Mouse (Mus musculus): ENCODE data around the gene Slc9a5. TPM values are rescaled to one million over a fixed set of nuclear protein-coding genes. Genes with fewer than 3 reads are reported as not detected.

The Slc9a5 gene
- total RNA-seq, 1 experiment from 2014 or later: 0.35 TPM

- ATAC-seq (replicated peaks in 1 of 2; ENCODE audit: insufficient read depth in 1 of 2, low FRiP score in 2 of 2, low TSS enrichment in 1 of 2, low read depth in 1 of 2, poor library complexity in 2 of 2, severe bottlenecking in 2 of 2): peak; percentile 39; a peak in 3 of 4 replicates
Observed at GRCm38 (mm10) chr8:105374513-105374966, 25.9 kb downstream of the Slc9a5 start.

GRCm38 (mm10) chr8:105378673-105379072 is 30.0 kb downstream of the Slc9a5 start:
- 0 out of 4 replicates have a peak, but pooled peaks of 1 of the 2 experiments have one; percentile 13 for ATAC-seq (replicated peaks in 1 of 2; ENCODE audit: insufficient read depth in 1 of 2, low FRiP score in 2 of 2, low TSS enrichment in 1 of 2, low read depth in 1 of 2, poor library complexity in 2 of 2, severe bottlenecking in 2 of 2)

GRCm38 (mm10) chr8:105380308-105380707 is 31.7 kb downstream of the Slc9a5 start:
- ATAC-seq (replicated peaks in 1 of 2; ENCODE audit: insufficient read depth in 1 of 2, low FRiP score in 2 of 2, low TSS enrichment in 1 of 2, low read depth in 1 of 2, poor library complexity in 2 of 2, severe bottlenecking in 2 of 2): 0 out of 4 replicates have a peak, but pooled peaks of 1 of the 2 experiments have one; percentile 12

GRCm38 (mm10) chr8:105384070-105384469 is 35.4 kb downstream of the Slc9a5 start:
- no peak for ATAC-seq (replicated peaks in 1 of 2; ENCODE audit: insufficient read depth in 1 of 2, low FRiP score in 2 of 2, low TSS enrichment in 1 of 2, low read depth in 1 of 2, poor library complexity in 2 of 2, severe bottlenecking in 2 of 2)

- ATAC-seq (replicated peaks in 1 of 2; ENCODE audit: insufficient read depth in 1 of 2, low FRiP score in 2 of 2, low TSS enrichment in 1 of 2, low read depth in 1 of 2, poor library complexity in 2 of 2, severe bottlenecking in 2 of 2): no peak
Observed at GRCm38 (mm10) chr8:105387151-105387550, 38.5 kb downstream of the Slc9a5 start.

GRCm38 (mm10) chr8:105389096-105389495 is 40.5 kb downstream of the Slc9a5 start:
- ATAC-seq (replicated peaks in 1 of 2; ENCODE audit: insufficient read depth in 1 of 2, low FRiP score in 2 of 2, low TSS enrichment in 1 of 2, low read depth in 1 of 2, poor library complexity in 2 of 2, severe bottlenecking in 2 of 2): no peak

- no peak for ATAC-seq (replicated peaks in 1 of 2; ENCODE audit: insufficient read depth in 1 of 2, low FRiP score in 2 of 2, low TSS enrichment in 1 of 2, low read depth in 1 of 2, poor library complexity in 2 of 2, severe bottlenecking in 2 of 2)
Observed at GRCm38 (mm10) chr8:105393089-105393787, 44.6 kb downstream of the Slc9a5 start.

GRCm38 (mm10) chr8:105393915-105394314 is 45.3 kb downstream of the Slc9a5 start:
- no peak for ATAC-seq (replicated peaks in 1 of 2; ENCODE audit: insufficient read depth in 1 of 2, low FRiP score in 2 of 2, low TSS enrichment in 1 of 2, low read depth in 1 of 2, poor library complexity in 2 of 2, severe bottlenecking in 2 of 2)

GRCm38 (mm10) chr8:105397747-105398146 is 49.1 kb downstream of the Slc9a5 start:
- peak; percentile 48 to 69; a peak in 2 of 4 replicates for ATAC-seq (replicated peaks in 1 of 2; ENCODE audit: insufficient read depth in 1 of 2, low FRiP score in 2 of 2, low TSS enrichment in 1 of 2, low read depth in 1 of 2, poor library complexity in 2 of 2, severe bottlenecking in 2 of 2)

- no peak for ATAC-seq (replicated peaks in 1 of 2; ENCODE audit: insufficient read depth in 1 of 2, low FRiP score in 2 of 2, low TSS enrichment in 1 of 2, low read depth in 1 of 2, poor library complexity in 2 of 2, severe bottlenecking in 2 of 2)
Observed at GRCm38 (mm10) chr8:105400016-105400415, 51.4 kb downstream of the Slc9a5 start.

GRCm38 (mm10) chr8:105403467-105403866 is 54.8 kb downstream of the Slc9a5 start:
- ATAC-seq (replicated peaks in 1 of 2; ENCODE audit: insufficient read depth in 1 of 2, low FRiP score in 2 of 2, low TSS enrichment in 1 of 2, low read depth in 1 of 2, poor library complexity in 2 of 2, severe bottlenecking in 2 of 2): no peak

- ATAC-seq (replicated peaks in 1 of 2; ENCODE audit: insufficient read depth in 1 of 2, low FRiP score in 2 of 2, low TSS enrichment in 1 of 2, low read depth in 1 of 2, poor library complexity in 2 of 2, severe bottlenecking in 2 of 2): no peak
Observed at GRCm38 (mm10) chr8:105404496-105404895, 55.9 kb downstream of the Slc9a5 start.

GRCm38 (mm10) chr8:105406416-105406815 is 57.8 kb downstream of the Slc9a5 start:
- no peak for ATAC-seq (replicated peaks in 1 of 2; ENCODE audit: insufficient read depth in 1 of 2, low FRiP score in 2 of 2, low TSS enrichment in 1 of 2, low read depth in 1 of 2, poor library complexity in 2 of 2, severe bottlenecking in 2 of 2)

GRCm38 (mm10) chr8:105408331-105408730 is 59.7 kb downstream of the Slc9a5 start:
- no peak for ATAC-seq (replicated peaks in 1 of 2; ENCODE audit: insufficient read depth in 1 of 2, low FRiP score in 2 of 2, low TSS enrichment in 1 of 2, low read depth in 1 of 2, poor library complexity in 2 of 2, severe bottlenecking in 2 of 2)

- no peak for ATAC-seq (replicated peaks in 1 of 2; ENCODE audit: insufficient read depth in 1 of 2, low FRiP score in 2 of 2, low TSS enrichment in 1 of 2, low read depth in 1 of 2, poor library complexity in 2 of 2, severe bottlenecking in 2 of 2)
Observed at GRCm38 (mm10) chr8:105409947-105410346, 61.3 kb downstream of the Slc9a5 start.

GRCm38 (mm10) chr8:105413391-105413790 is 64.7 kb downstream of the Slc9a5 start, which contains the start of the genes Kctd19 and Lrrc36:
Gene Kctd19, minus strand, starts transcription at chr8:105413502.
Gene Lrrc36, plus strand, starts transcription at chr8:105413571.
- ATAC-seq (replicated peaks in 1 of 2; ENCODE audit: insufficient read depth in 1 of 2, low FRiP score in 2 of 2, low TSS enrichment in 1 of 2, low read depth in 1 of 2, poor library complexity in 2 of 2, severe bottlenecking in 2 of 2): peak; percentile 71 to 84

- ATAC-seq (replicated peaks in 1 of 2; ENCODE audit: insufficient read depth in 1 of 2, low FRiP score in 2 of 2, low TSS enrichment in 1 of 2, low read depth in 1 of 2, poor library complexity in 2 of 2, severe bottlenecking in 2 of 2): no peak
Observed at GRCm38 (mm10) chr8:105418992-105419391, 70.3 kb downstream of the Slc9a5 start.
